Mouse (Mus musculus) E14TG2a.4 (cell line): ENCODE measurements at regions not wholly inside any gene's neighbourhood (a gene's known extent, or its start where the extent isn't known, plus 50 kb on each side); places are given as distances from the start of the nearest gene placed in this dataset.

Experiments used
- H3K27me3 ChIP-seq: 2 replicates; pipeline ENCODE4 v1.6.1; 2014; ENCODE audit warnings: low read length, control low read depth; ENCODE audit not compliant: insufficient read depth
- H3K36me3 ChIP-seq: 2 replicates; pipeline ENCODE4 v1.6.1; 2014; ENCODE audit warnings: low read length, control low read depth; ENCODE audit not compliant: insufficient read depth
- H3K4me1 ChIP-seq: replicated peaks from 2 replicates; pipeline ENCODE4 v1.6.1; 2014; ENCODE audit warnings: low read depth, low read length, control low read depth
- H3K4me3 ChIP-seq: replicated peaks from 2 replicates; pipeline ENCODE4 v1.5.1; 2014; ENCODE audit warnings: mild to moderate bottlenecking, low read length
- H3K9me3 ChIP-seq: 2 replicates; pipeline ENCODE4 v1.6.1; 2014; ENCODE audit warnings: low read length, control low read depth
- CTCF ChIP-seq: conservative IDR thresholded peaks from 2 replicates; pipeline ENCODE4 v1.5.1; 2014; ENCODE audit warnings: low read length
- NANOG ChIP-seq: IDR thresholded peaks from 2 replicates; pipeline ENCODE4 v1.6.1; 2014; ENCODE audit warnings: borderline replicate concordance, low read length, mixed read lengths
- POU5F1 ChIP-seq: IDR thresholded peaks from 2 replicates; pipeline ENCODE4 v1.6.1; 2014; ENCODE audit warnings: low read length, borderline replicate concordance

GRCm38 (mm10) chr5:75880088-75880684 is 98.1 kb downstream of the Kdr start:
- Histone ChIP-seq H3K9me3 (no peaks in the 10 kb centered on the region; the same call in 1 of the 2 replicates), H3K4me1 (peaks cover 21% of the 10 kb centered on the region), H3K36me3 (no peaks in the 10 kb centered on the region), H3K4me3 (no peak overlapping the region), H3K27me3 (peaks cover 10% of the 10 kb centered on the region; the same call in 1 of the 2 replicates)
- peak; percentile 40 for TF ChIP-seq CTCF
- TF ChIP-seq NANOG, result no peak

GRCm38 (mm10) chr5:75878361-75878760 is 99.9 kb downstream of the Kdr start:
- TF ChIP-seq CTCF (no peak), POU5F1 (no peak), NANOG (no peak)
- Histone ChIP-seq H3K4me3 (no peak overlapping the region), H3K27me3 (peaks cover 10% of the 10 kb centered on the region; the same call in 1 of the 2 replicates), H3K36me3 (no peaks in the 10 kb centered on the region), H3K9me3 (no peaks in the 10 kb centered on the region; the same call in 1 of the 2 replicates), H3K4me1 (peaks cover 21% of the 10 kb centered on the region)

- TF ChIP-seq NANOG, result no peak
- TF ChIP-seq CTCF, result no peak
- no peak for TF ChIP-seq POU5F1
- H3K4me1 ChIP-seq, result peaks cover 21% of the 10 kb centered on the region
- peaks cover 10% of the 10 kb centered on the region; the same call in 1 of the 2 replicates for H3K27me3 ChIP-seq
Observed at GRCm38 (mm10) chr5:75877609-75877971, 100.7 kb downstream of the Kdr start.

GRCm38 (mm10) chr5:75876871-75877608 is 101.2 kb downstream of the Kdr start:
- no peaks in the 10 kb centered on the region for H3K36me3 ChIP-seq
- TF ChIP-seq NANOG, result no peak
- TF ChIP-seq CTCF, result no peak
- peaks cover 10% of the 10 kb centered on the region; the same call in 1 of the 2 replicates for H3K27me3 ChIP-seq
- peaks cover 21% of the 10 kb centered on the region for H3K4me1 ChIP-seq
- no peaks in the 10 kb centered on the region; the same call in 1 of the 2 replicates for H3K9me3 ChIP-seq
- H3K4me3 ChIP-seq, result no peak overlapping the region

More at GRCm38 (mm10) chr5:75877609-75877971, 100.7 kb downstream of the Kdr start:
- H3K36me3 ChIP-seq, result no peaks in the 10 kb centered on the region
- H3K9me3 ChIP-seq, result no peaks in the 10 kb centered on the region; the same call in 1 of the 2 replicates
- no peak overlapping the region for H3K4me3 ChIP-seq

DNA sequence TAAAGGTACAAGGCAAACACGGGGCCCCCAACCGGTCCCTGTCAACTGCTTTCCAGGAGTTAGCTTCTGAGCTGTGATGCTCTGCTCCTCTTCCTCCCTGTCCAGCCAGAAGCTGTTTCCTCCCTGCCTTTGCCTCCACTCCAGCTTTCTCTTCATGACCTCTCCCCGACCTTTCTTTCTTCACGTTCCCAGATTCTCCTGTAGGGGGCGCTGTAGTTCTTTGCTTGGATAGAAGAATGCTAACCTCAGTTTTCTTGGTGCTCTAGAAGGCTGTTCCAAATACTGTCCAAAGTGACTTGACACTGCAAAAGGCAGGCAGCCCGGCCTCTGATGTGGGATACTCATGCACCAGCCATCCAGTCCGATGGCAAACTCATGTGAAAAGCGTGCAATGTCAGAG is 107.1 kb downstream of the Kdr start:
- H3K36me3 ChIP-seq, result no peaks in the 10 kb centered on the region
- no peaks in the 10 kb centered on the region for H3K9me3 ChIP-seq
- no peak overlapping the region for H3K4me3 ChIP-seq
- TF ChIP-seq POU5F1 (no peak), CTCF (peak; percentile 56), NANOG (no peak)
- 0 out of 2 replicates have a peak, but pooled peaks cover 6% of the 10 kb centered on the region for H3K4me1 ChIP-seq
- H3K27me3 ChIP-seq, result no peaks in the 10 kb centered on the region

GRCm38 (mm10) chr5:75870666-75871065 is 107.6 kb downstream of the Kdr start:
- Histone ChIP-seq H3K36me3 (no peaks in the 10 kb centered on the region), H3K4me1 (0 out of 2 replicates have a peak, but pooled peaks cover 6% of the 10 kb centered on the region), H3K27me3 (no peaks in the 10 kb centered on the region), H3K9me3 (no peaks in the 10 kb centered on the region), H3K4me3 (no peak overlapping the region)
- TF ChIP-seq CTCF, result no peak
- no peak for TF ChIP-seq POU5F1
- TF ChIP-seq NANOG, result no peak

- H3K27me3 ChIP-seq, result no peaks in the 10 kb centered on the region
- no peak overlapping the region for H3K4me3 ChIP-seq
- TF ChIP-seq CTCF (no peak), POU5F1 (no peak), NANOG (no peak)
- no peaks in the 10 kb centered on the region for H3K9me3 ChIP-seq
- no peaks in the 10 kb centered on the region for H3K36me3 ChIP-seq
- H3K4me1 ChIP-seq, result 0 out of 2 replicates have a peak, but pooled peaks cover 6% of the 10 kb centered on the region
Observed at GRCm38 (mm10) chr5:75869535-75869934, 108.7 kb downstream of the Kdr start.

GRCm38 (mm10) chr5:75865096-75865495 is 113.2 kb downstream of the Kdr start:
- no peaks in the 10 kb centered on the region for H3K27me3 ChIP-seq
- TF ChIP-seq CTCF (no peak), NANOG (no peak), POU5F1 (no peak)

More at GRCm38 (mm10) chr5:75865096-75865495, 113.2 kb downstream of the Kdr start:
- no peak overlapping the region for H3K4me3 ChIP-seq
- H3K4me1 ChIP-seq, result peaks cover 8% of the 10 kb centered on the region; the same call in 1 of the 2 replicates
- H3K9me3 ChIP-seq, result no peaks in the 10 kb centered on the region
- H3K36me3 ChIP-seq, result no peaks in the 10 kb centered on the region
